Mouse (Mus musculus) frontal cortex, postnatal 10 days (tissue): ENCODE measurements around the gene Efna4.

Source experiments
- DNase-seq, 2 experiments: peaks; one replicate each; pipeline ENCODE4 v3.0.0; 2022; ENCODE audit warnings: low spot score in 2 of 2, mixed read lengths in 1 of 2

Gene Efna4

DNA sequence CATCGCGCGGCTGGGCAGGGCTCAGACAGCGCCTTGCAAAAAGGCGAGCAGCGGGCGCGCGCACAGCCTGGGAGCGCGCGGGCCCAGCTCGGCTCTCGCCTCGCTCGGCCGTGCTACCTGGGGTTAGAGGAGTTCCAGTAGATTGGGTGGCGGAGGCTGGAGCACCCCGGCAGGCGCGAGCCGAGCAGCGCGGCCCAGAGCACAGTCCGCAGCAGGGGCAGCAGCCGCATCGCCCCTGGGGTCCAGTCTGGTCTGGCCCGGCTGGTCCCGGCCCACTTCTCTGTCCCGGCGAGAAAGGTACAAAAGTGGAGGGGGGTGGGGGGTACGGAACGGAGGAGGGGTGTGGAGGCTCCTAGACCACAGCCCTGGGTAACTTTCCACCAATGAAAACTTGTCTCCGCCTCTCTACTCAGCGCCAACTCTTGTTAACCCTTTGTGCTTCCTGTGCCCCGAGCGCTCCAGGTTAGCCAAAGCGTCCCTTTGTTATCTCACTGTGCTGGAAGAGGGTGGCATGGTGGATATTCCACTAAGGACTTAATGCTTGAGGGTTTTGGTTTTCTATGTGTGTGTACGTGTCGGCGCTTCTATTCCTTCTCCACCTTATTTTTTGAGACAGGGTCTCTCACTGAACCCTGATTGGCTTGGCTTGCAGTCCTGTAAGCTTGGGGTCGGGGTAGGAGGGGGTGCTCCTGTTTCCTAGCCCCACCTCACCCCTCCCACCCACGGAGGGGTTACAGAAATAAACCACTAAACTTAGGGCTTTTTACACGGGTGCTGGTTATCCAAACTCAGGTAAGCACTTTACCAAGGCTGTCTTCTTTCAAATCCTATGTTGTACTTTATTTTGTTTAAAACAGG, at the start of gene Efna4:
Gene Efna4 (minus strand): TSS at position 308 of the 858 bp plus-strand sequence.
- DNase-seq: no peak

DNA sequence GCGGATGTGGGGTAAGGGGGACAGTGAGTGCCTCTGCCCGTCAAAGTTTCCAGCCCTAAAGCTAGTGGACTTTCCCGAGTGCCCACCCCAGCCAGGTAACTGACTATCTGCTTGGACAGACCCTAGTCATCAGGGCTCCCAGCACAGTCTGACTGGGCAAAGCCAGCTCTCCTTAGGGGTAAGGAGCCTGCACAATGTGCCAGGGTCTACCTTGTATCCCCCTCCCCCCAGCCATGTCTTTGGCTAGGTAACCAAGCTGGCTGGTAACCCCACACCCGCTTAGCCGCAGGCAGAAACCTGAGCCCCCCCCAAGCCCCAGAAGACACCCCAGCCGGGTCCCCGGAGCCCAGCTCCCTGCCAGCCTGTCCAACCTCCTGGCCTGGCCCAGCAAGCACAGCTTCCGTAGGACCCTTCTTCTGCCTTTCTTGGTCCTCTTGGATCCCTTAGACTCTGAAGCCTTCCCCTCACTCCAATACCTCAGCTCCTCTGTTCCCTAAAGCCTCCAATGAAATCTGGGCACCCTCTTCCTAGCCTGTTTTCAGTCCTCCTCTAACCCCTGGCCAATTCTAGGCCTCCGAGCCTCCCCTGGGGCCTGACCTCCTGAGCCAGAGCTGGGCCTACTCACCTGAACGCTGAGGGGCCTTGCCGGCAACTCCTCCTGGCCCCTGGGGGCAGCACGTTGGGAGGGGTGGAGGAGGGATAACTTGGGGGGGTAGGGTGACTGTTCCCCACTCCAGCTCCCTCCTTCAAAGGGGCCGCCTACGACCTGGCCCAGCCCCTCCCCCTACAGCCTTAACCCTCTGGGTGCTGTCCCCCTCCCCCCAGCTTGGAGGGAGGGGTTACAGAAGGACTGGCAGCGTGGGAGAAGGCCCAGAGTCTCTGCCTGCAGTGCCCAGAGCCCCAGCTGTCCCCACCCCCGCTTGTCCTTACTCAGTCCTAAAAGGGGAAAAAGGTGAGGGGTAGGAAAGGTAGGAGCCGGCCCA, 48.9 kb upstream of the Efna4 start:
- DNase-seq: no peak

DNA sequence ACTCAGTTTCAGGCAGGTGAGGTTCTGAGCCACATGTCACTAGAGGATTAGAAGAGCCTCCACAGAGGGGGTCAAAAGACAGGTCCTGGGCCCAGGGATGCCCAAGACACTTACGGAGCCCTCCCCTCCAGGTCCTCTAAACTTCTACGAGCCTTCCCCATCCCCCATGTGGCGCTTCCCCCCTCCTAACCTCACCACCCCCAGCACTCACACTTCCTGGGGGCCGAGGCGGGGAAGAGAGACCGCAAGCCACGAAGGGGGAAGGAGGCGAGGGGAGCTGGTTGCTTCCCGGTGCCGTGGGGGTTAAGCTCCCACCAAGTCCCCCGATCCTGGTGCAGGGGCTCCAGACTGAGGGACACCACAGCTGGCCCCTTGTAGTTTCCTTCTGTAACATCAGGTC, 47.6 kb upstream of the Efna4 start:
- DNase-seq: no peak

DNA sequence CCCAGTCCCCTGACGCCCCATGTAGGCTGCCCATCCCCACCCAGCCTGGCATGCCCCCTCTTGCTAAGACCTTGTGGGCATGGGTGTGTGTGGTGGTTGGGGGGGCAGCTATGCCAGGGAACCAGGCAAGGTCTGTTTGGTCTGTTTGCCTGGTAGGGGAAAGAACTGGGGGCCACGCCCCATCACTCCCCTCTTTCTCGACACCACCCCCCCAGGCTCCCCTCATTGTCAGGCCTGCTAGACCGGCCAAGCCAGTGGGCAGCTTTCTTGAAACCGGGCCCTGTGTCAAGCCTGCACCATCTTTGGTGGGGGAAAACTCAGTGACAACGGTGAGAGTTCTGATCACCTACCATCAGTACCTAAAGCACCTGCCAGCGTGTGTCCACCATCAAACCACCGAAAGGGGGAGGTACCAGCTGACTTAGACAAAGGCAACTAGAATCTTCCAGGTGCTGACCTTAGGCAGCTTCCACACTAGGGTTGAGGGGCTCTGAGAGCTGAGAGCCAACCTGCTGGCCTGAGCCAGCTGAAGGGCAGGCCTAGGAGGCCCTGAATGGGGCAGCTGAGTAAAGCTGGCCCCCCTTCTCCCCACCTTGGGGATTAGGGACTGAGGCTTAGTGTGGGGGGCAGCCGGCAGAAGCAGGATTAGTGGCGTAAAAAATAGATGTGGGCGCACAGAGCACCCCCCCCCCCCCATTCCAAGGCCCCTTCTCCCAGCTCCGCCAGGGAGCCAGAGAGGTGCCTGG, 46.7 kb upstream of the Efna4 start:
- no peak for DNase-seq

DNA sequence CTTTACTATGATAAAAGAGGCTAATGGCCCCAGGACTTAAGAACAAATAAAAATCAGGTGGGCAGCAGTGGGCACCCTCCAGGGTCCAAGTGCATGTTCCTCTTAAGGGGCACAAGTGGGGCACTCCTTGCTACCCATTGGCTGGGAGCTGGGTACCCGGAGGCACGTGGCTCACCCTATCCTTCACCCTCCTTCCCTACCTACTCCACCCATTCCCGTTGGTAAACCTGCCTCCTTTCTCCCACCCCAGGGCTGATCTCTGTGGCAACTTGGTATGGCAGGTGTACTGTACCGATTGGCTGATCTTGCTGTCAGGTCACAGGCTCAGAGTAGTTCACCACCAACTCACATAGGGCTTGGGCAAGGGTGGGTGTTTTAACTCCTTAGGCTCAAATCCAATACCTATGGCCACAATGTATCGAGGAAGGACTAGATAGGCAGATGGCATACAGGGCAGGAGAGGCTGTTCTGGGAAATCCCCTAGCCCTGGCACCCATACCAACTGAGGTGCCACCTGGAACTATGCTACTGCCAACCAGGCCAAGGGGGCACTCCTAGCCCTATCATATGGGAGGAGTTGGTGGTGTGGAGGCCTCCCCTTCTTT, 45.9 kb upstream of the Efna4 start:
- no peak for DNase-seq

DNA sequence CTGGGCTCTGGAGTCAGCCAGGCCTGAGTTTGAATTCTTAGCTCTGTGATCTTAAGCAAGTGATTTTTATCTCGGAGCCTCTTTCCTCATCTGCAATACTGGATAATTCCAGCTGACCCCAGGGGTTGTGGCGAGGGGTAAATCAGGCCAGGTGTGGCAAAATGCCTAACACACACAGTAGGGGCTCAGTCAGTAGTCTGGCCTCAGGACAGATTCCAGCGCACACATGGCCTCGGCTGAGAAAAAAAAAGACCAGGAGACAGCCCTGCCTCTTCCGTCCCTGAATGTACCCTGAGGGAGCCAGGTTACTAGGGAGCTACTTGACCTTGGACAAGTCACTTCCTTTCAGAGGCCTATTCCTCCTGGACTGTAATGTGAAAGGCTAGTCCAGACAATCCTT, 45.1 kb upstream of the Efna4 start:
- DNase-seq: no peak

DNA sequence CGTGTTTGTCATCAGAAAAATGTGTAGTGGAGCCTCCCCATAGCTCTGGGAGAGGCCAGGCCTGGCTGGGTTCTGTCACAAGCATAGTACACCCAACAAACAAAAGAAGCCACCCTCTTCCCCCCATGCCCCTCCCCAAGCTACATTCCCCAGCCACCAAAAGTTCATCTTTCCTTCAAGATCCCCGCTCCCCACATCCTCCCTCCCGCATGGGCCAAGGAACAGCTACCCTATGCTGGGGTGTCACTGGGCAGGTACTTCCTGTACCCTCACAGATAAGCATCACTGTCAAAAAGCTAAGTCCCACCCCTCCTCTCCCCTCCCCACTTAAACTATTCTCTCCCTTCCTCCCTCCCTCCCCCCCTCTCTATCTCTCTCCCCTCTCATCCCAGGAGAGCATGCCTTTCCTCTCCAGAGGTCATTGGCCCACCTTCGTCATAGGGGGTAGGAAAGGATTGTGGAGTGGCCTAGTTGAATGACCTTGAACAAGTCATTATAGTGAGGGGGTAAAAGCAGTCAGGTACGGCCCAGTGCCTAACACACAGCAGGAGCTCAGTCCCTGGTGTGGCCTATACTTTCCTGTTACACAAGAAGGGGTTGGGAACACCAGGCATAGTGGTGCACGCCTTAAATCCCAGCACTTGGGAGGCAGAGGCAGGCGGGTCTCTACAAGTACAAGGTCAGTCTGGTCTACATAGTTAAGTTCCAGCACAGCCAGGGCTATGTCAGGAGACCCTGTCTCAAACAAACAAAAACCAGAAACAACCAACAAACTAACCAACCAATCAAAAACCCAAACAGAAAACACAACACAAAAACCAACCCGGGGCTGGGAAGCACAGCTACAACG, 44.4 kb upstream of the Efna4 start:
- no peak for DNase-seq

DNA sequence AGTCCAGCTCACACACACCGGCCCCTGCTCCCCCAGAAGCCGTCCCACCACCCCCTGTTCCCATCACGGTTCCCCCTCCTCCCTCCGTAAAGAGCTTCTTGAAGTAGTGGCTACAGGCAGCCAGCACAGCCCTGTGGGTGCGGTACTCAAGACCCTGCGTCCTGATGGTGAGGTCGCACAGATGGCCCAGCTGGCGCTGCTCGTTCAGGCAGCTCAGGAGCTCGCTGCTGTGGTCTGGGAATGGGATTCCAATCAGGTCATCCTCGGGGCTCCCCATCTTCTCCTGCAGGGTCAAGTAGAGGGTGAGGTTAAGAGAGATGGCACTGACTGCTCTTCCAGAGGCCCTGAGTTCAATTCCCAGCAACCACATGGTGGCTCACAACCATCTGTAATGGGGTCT, 43.4 kb upstream of the Efna4 start:
- no peak for DNase-seq

DNA sequence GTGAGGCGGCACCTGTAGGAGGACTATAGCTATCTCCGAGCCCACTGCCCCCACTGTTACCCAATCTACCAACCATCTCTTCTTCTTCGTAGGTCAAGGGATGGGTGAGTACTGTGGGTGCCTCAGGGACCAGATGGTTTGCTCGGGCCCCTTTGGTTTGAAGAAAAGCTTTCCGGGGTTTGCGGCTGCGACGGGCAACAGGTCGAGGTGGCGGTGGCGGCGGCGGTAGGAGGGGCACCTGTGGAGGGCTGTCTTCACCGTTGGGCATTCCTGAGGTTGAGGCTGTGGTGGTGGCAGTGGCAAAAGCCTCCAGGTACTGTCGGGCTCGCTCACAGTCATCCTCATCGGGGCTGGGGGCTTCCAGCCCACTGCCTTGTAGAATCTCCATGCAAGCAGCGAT, 42.9 kb upstream of the Efna4 start:
- no peak for DNase-seq

DNA sequence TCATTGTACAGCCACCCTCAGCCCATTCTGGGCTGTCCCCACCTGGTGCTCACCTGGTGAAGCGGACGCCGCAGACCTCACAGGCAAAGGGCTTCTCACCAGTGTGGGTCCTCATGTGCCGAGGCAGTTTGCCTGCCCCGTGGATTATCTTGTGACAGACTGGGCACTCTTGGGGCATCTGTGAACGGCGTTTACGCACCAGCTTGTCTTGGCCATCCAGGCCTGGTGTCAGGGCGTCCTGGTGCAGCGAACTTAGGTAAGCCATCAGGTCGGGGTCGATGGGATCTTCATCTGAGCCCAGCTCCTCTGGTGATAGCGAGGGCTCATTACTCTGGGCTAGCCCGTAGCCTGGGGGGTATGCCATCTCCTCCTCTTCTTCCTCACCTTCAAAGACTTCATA, 42.5 kb upstream of the Efna4 start:
- DNase-seq: no peak

DNA sequence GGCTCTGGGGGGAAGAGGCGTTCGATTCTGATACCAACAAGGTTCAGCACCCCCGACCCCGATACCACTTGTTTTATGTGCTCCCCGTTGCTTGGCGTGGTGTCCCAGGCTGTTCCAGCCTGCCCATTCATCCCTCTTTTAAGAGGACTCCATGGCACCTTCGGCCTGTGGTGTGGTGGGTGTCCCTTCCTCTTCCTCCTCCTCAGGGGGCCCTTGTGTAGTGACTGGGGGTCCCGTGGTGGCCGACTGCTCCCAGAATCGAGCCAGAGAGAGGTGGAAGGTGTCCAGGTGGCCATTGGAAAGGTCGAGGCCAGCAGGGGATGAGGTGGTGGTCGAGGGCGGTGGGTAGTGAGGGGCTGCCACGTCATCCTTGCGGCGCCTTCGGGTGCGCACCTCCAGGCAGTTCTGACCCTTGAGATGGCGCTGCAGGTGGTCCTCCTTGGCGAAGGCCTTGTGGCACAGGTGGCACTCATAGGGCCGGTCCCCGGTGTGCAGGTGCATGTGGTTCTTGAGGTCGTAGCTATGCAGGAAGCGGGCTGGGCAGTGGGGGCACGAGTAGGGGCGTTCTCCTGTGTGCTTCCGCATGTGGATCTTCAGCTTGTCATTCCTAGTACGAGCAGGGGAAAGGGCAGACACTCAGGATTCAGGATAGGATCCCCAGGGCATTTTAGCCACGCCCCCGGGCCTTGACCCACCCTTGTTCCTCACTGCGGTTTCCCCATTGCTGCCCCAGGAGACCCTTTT, 41.7 kb upstream of the Efna4 start:
- no peak for DNase-seq

DNA sequence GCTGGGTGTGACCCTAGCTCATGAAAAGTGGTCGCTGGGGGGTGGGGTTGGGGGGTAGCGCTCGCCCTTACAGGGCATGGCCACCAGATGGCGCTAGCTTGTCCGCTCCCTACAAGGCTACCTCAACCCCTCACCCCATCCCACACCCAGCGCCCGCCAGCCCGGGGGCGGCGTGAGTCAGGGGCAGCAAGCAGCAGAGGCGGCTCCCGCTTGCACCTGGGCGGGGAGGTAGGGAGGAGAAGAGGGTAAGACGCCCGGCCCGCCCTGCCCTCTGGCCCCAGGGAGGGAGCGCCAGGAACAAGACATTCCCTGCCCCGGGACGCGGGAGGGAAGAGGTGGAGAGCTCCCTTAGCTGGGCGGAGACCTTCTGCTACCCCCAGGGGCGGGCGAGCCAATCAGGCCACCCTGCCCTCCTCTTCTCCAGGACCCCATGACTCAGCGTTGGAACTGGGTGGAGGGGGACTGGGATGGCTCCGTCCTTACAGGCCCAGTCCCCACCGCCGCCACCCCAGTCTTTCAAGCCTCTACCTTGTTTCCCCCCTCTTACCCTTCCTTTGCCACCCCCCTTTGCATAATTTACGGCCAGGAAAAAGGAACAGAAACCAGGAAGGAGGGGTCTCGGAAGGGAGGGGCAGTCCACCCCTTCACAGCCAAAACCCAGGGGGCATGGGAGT, 40.7 kb upstream of the Efna4 start:
- peak; percentile 69 to 73 for DNase-seq

DNA sequence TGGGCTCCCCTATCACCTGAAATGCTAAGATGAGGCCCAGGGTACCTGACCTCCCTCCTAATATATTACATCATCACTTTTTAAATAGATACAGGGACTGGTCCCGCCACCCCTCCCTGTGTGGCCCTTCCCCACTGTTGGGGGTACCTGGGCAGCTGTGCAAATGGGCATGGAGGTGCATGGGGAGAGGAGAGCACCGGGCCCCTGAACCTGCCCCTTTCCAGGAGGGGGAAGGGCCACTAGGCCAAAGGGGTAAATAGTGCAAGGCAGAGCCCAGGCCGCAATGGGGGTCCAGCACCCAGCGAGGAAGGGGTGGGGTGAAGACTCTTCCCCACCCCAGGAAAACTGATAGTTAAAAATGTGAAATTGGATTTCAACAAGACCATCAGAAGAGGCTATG, 40.0 kb upstream of the Efna4 start:
- DNase-seq: no peak

DNA sequence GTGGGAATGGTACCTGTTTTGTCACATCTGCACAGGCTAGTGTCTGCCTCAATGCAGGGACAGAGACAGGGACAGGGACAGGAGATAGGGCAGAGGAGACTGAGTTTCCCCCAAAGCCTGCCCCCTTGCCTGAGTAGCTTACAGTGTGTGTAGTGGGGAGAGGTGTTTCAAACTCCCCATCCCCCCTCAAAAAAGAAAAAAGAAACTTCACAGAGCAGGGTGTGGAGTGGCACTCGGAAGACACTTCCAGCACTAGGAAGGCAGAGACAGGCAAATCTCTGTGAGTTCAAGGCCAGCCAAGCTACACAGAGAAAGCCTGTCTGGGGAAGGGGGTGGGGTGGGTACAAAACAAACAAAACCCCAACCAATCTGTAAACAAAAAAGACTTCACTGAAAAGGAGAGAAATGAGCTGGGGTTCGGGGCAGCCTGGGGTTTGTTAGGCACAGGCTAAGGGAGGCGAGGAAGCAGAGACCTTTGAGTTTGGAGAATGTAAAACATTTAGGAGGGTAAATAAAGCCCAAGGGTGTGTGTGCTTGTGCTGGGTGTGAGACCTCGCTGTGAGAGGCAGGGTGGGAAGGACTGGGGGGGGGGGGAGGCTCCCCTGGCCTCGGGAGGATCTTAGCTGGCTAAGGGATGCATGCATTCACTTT, 35.9 kb upstream of the Efna4 start:
- no peak for DNase-seq

DNA sequence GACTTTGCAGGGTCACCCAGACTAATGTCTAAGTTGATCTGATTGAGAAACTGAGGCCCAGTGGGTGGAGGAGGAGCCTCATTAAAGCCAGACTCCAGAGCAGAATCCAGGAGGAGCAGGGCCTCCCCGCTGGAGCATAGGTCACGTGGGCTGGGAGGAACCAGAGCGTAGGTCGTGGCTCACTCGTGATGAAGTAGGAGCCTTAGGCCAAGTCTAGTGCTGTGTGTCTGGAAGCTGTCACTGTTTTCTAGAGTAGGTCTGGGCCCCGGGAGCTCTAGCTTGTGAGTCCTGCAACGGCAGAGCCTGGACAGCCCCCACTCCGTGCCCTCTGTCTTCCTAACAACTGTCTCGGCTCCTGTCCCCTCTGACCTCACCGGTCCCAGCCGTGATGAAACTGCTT, 29.5 kb upstream of the Efna4 start:
- DNase-seq: no peak

DNA sequence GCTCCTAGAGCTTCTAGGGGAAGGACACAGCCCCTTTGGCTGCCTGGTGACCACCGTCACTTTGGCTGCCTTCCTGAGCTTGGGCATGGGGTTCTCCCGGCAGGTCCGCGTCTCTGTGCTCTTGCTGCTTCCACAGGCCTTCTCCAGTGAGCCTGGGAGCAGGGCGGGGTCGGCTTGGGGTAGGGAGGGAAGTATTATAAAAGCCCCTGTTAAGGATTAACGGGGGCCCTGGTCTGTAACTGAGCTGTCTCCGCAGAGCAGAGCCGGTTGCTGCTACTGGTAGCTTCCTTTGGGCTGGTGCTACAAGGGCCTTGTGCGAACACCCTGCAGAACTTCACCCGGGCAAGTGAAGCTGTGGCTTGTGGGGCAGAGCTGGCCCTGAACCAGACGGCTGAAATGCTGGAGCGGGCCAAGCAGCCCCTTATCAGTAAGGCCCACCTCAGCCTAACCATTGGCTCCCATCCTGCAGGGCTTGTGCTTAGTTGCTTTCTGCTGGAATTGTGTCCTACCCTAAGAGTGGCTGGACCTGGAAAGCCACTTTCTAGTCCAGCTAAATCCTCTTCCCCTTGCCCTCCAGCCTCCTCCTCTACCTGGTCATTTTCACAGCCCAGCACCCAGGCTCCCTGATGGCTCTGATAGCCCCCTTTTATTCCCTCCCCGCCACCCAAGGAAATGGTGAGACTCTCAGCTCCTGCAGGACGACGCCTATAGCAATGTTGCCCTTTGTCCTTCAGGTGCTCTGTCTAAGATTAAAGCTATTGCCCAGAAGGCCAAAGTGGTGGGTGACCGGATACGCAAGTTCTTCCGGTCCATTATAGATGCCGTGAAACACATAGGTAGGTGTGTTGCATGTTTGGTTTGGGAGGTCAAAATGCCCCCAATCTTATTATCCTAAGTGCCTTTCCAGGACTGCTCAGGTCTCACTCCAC, 27.9 kb upstream of the Efna4 start:
- DNase-seq: no peak

DNA sequence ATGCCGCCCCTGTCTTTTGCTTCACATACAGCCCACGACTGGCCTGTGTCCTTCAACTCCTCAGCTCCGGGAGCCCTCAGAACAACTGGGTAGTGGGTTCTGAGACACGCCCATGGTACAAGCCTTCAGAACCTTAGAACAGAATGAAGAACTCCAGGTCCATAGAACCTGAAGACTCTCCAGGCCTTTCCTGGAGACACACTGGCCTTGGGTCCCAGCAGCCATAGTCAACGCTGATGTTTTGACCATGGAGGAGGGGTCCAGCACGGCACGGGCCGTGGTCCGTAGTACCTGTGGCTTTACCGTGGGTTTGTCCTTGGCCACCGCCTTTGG, 27.3 kb upstream of the Efna4 start, which contains the start of gene Dcst1:
Gene Dcst1 (minus strand): TSS at position 101 of the 333 bp plus-strand sequence.
- no peak for DNase-seq

DNA sequence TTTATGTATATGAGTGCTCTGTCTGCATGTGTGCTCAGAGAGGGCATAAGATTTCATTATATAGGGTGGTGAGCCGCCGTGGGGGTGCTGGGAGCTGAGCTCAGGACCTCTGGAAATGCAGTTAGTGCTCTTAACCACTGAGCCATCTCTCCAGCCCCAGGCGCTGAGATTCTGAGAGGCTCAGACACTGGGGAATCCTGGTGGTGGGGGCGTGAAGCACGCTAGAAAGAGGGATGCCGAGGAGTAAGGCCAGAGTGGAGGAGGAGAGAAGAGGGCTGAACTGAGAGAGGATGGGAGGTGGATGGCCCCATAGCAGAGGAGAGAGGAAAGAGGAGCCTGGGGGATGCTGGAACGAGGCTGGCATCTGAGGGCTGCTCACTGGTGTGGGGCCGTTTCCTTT, 26.8 kb upstream of the Efna4 start:
- DNase-seq: no peak
